Mouse (Mus musculus) erythroblast, embryonic 14.5 days (primary cell): ENCODE measurements around the gene Hepacam2. TPM values are rescaled to one million over a fixed set of nuclear protein-coding genes. Genes with fewer than 3 reads are reported as not detected.

ENCODE experiments used
- H3K27me3 ChIP-seq: 2 replicates; pipeline ENCODE4 v1.6.1; 2012; ENCODE audit warnings: inconsistent platforms; ENCODE audit not compliant: control insufficient read depth
- H3K36me3 ChIP-seq: 2 replicates; pipeline ENCODE4 v1.6.1; 2012; ENCODE audit warnings: mild to moderate bottlenecking, inconsistent platforms; ENCODE audit not compliant: control insufficient read depth
- H3K4me1 ChIP-seq: 2 replicates; pipeline ENCODE4 v1.6.1; 2012; ENCODE audit warnings: inconsistent platforms; ENCODE audit not compliant: control insufficient read depth
- H3K4me3 ChIP-seq: replicated peaks from 2 replicates; pipeline ENCODE3; 2012; ENCODE audit warnings: moderate library complexity, mild to moderate bottlenecking, inconsistent platforms
- H3K9me3 ChIP-seq: 2 replicates; pipeline ENCODE4 v1.6.1; 2012; ENCODE audit warnings: low read length, inconsistent platforms, mixed read lengths; ENCODE audit not compliant: control insufficient read depth
- GATA1 ChIP-seq: IDR thresholded peaks from 2 replicates; pipeline ENCODE4 v1.6.1; 2012; ENCODE audit warnings: low read length, inconsistent platforms, mixed read lengths
- TAL1 ChIP-seq: IDR thresholded peaks from 3 replicates; pipeline ENCODE4 v1.6.1; 2012; ENCODE audit warnings: low read length, inconsistent platforms, mixed read lengths
- polyA plus RNA-seq: library from polyadenylated mRNA; stranded (reverse); fragments of >175 nt; gene quantifications from 2 replicates; pipeline ENCODE4 v1.2.3, GENCODE M21; 2012

The Hepacam2 gene
- not detected in 2 replicates for polyA plus RNA-seq

- Histone ChIP-seq H3K4me3 (peak within 1 kb of the TSS; percentile 75), H3K27me3 (peaks cover 5% of the 10 kb centered on the region), H3K4me1 (peaks cover 15% of the 10 kb centered on the region), H3K9me3 (no peaks in the 10 kb centered on the region), H3K36me3 (no peaks in the 10 kb centered on the region)
- TF ChIP-seq TAL1 (no peak), GATA1 (no peak)
Observed at GRCm38 (mm10) chr6:3498162-3498848, at the start of gene Hepacam2, which contains the start of gene Vps50. Gene Hepacam2, minus strand, starts transcription at chr6:3498298. Gene Vps50, plus strand, starts transcription at chr6:3498382.

- Histone ChIP-seq H3K9me3 (no peaks in the 10 kb centered on the region), H3K4me1 (peaks cover 4% of the 10 kb centered on the region), H3K36me3 (peaks cover 10% of the 10 kb centered on the region), H3K4me3 (no peak overlapping the region), H3K27me3 (no peaks in the 10 kb centered on the region)
- no peak for TF ChIP-seq GATA1
- no peak for TF ChIP-seq TAL1
Observed at GRCm38 (mm10) chr6:3544970-3545369, 46.9 kb upstream of the Hepacam2 start.

GRCm38 (mm10) chr6:3543862-3544261, 45.8 kb upstream of the Hepacam2 start:
- peaks cover 2% of the 10 kb centered on the region; the same call in 1 of the 2 replicates for H3K4me1 ChIP-seq
- no peak overlapping the region for H3K4me3 ChIP-seq
- peaks cover 10% of the 10 kb centered on the region for H3K36me3 ChIP-seq
- no peaks in the 10 kb centered on the region for H3K9me3 ChIP-seq
- no peak for TF ChIP-seq GATA1
- no peak for TF ChIP-seq TAL1
- H3K27me3 ChIP-seq = no peaks in the 10 kb centered on the region

- TF ChIP-seq TAL1 (no peak), GATA1 (no peak)
- Histone ChIP-seq H3K36me3 (peaks cover 16% of the 10 kb centered on the region), H3K9me3 (no peaks in the 10 kb centered on the region), H3K27me3 (no peaks in the 10 kb centered on the region), H3K4me1 (peaks cover 2% of the 10 kb centered on the region; the same call in 1 of the 2 replicates), H3K4me3 (no peak overlapping the region)
Observed at GRCm38 (mm10) chr6:3539470-3539869, 41.4 kb upstream of the Hepacam2 start.

GRCm38 (mm10) chr6:3536048-3536447, 38.0 kb upstream of the Hepacam2 start:
- no peaks in the 10 kb centered on the region for H3K4me1 ChIP-seq
- no peak for TF ChIP-seq GATA1
- TF ChIP-seq TAL1 = no peak
- no peaks in the 10 kb centered on the region for H3K9me3 ChIP-seq
- no peaks in the 10 kb centered on the region for H3K27me3 ChIP-seq
- H3K4me3 ChIP-seq = no peak overlapping the region
- peaks cover 17% of the 10 kb centered on the region for H3K36me3 ChIP-seq

- H3K9me3 ChIP-seq = no peaks in the 10 kb centered on the region
- H3K27me3 ChIP-seq = no peaks in the 10 kb centered on the region
- no peak overlapping the region for H3K4me3 ChIP-seq
- TF ChIP-seq TAL1 = no peak
- no peak for TF ChIP-seq GATA1
- H3K36me3 ChIP-seq = peaks cover 11% of the 10 kb centered on the region
- no peaks in the 10 kb centered on the region for H3K4me1 ChIP-seq
Observed at GRCm38 (mm10) chr6:3531445-3531844, 33.3 kb upstream of the Hepacam2 start.

GRCm38 (mm10) chr6:3528198-3528597, 30.1 kb upstream of the Hepacam2 start:
- Histone ChIP-seq H3K27me3 (no peaks in the 10 kb centered on the region), H3K36me3 (peaks cover 5% of the 10 kb centered on the region), H3K4me1 (no peaks in the 10 kb centered on the region), H3K4me3 (no peak overlapping the region), H3K9me3 (no peaks in the 10 kb centered on the region)
- no peak for TF ChIP-seq GATA1
- TF ChIP-seq TAL1 = no peak

GRCm38 (mm10) chr6:3512611-3513010, 14.5 kb upstream of the Hepacam2 start:
- Histone ChIP-seq H3K9me3 (no peaks in the 10 kb centered on the region), H3K4me1 (peaks cover 2% of the 10 kb centered on the region; the same call in 1 of the 2 replicates)
- no peak for TF ChIP-seq TAL1
- TF ChIP-seq GATA1 = no peak

GRCm38 (mm10) chr6:3511612-3512011, 13.5 kb upstream of the Hepacam2 start:
- H3K36me3 ChIP-seq = no peaks in the 10 kb centered on the region
- H3K27me3 ChIP-seq = no peaks in the 10 kb centered on the region
- no peak overlapping the region for H3K4me3 ChIP-seq
- H3K9me3 ChIP-seq = no peaks in the 10 kb centered on the region
- H3K4me1 ChIP-seq = peaks cover 5% of the 10 kb centered on the region
- TF ChIP-seq TAL1 = no peak
- TF ChIP-seq GATA1 = no peak

More at GRCm38 (mm10) chr6:3512611-3513010, 14.5 kb upstream of the Hepacam2 start:
- Histone ChIP-seq H3K4me3 (no peak overlapping the region), H3K36me3 (peaks cover 4% of the 10 kb centered on the region), H3K27me3 (no peaks in the 10 kb centered on the region)

GRCm38 (mm10) chr6:3511116-3511515, 13.0 kb upstream of the Hepacam2 start:
- Histone ChIP-seq H3K4me1 (peaks cover 5% of the 10 kb centered on the region), H3K9me3 (no peaks in the 10 kb centered on the region), H3K4me3 (no peak overlapping the region), H3K27me3 (no peaks in the 10 kb centered on the region), H3K36me3 (no peaks in the 10 kb centered on the region; the same call in 1 of the 2 replicates)
- TF ChIP-seq GATA1 = no peak
- TF ChIP-seq TAL1 = no peak
